Mouse (Mus musculus) CH12.LX (cell line): ENCODE measurements around the gene Scel.

Experiments
- BHLHE40 ChIP-seq: IDR thresholded peaks from 2 replicates; pipeline ENCODE4 v1.6.1; 2011; ENCODE audit warnings: mild to moderate bottlenecking, low read depth, low read length, improper control_type of control experiment
- CTCF ChIP-seq, 2 experiments: IDR thresholded peaks in 1 of 2; conservative IDR thresholded peaks in 1 of 2; 2 replicates each; pipeline ENCODE4 v1.5.1; 2011 to 2012; ENCODE audit warnings: low read depth in 2 of 2, low read length in 2 of 2, improper control_type of control experiment in 1 of 2, inconsistent platforms in 1 of 2, mild to moderate bottlenecking in 1 of 2, moderate library complexity in 1 of 2
- E2F4 ChIP-seq: IDR thresholded peaks from 2 replicates; pipeline ENCODE4 v1.6.1; 2011; ENCODE audit warnings: low read depth, low read length, improper control_type of control experiment; ENCODE audit not compliant: insufficient replicate concordance
- EP300 ChIP-seq: IDR thresholded peaks from 2 replicates; pipeline ENCODE4 v1.6.1; 2011; ENCODE audit warnings: low read length, improper control_type of control experiment
- HCFC1 ChIP-seq: IDR thresholded peaks from 2 replicates; pipeline ENCODE4 v1.6.1; 2012; ENCODE audit warnings: low read depth, mild to moderate bottlenecking, inconsistent platforms, low read length, improper control_type of control experiment
- MAX ChIP-seq: IDR thresholded peaks from 2 replicates; pipeline ENCODE4 v1.6.1; 2011; ENCODE audit warnings: low read length, improper control_type of control experiment
- MXI1 ChIP-seq: IDR thresholded peaks from 2 replicates; pipeline ENCODE4 v1.6.1; 2011; ENCODE audit warnings: mild to moderate bottlenecking, low read depth, low read length, improper control_type of control experiment
- POLR2A ChIP-seq: IDR thresholded peaks from 2 replicates; pipeline ENCODE4 v1.6.1; 2011; ENCODE audit warnings: low read depth, mild to moderate bottlenecking, improper control_type of control experiment, low read length
- SIN3A ChIP-seq: IDR thresholded peaks from 2 replicates; pipeline ENCODE4 v1.6.1; 2012; ENCODE audit warnings: low read length, improper control_type of control experiment, inconsistent platforms
- ZC3H11A ChIP-seq: IDR thresholded peaks from 2 replicates; pipeline ENCODE4 v1.6.1; 2012; ENCODE audit warnings: low read depth, mild to moderate bottlenecking, inconsistent platforms, low read length, improper control_type of control experiment

GRCm38 (mm10) chr14:103481514-103481913, 31.6 kb upstream of the Scel start:
- TF ChIP-seq CTCF (conservative IDR thresholded peaks at IDR 0.05 in 1 of 2, IDR thresholded peaks at IDR 0.05 in 1 of 2; ENCODE audit: low read depth in 2 of 2, low read length in 2 of 2) (no peak), E2F4 (no peak), EP300 (no peak), MAX (no peak), POLR2A (no peak), HCFC1 (no peak), BHLHE40 (no peak), MXI1 (no peak), ZC3H11A (no peak), SIN3A (no peak)
